Mouse (Mus musculus): ENCODE data around the gene 4930415O20Rik.

DNA sequence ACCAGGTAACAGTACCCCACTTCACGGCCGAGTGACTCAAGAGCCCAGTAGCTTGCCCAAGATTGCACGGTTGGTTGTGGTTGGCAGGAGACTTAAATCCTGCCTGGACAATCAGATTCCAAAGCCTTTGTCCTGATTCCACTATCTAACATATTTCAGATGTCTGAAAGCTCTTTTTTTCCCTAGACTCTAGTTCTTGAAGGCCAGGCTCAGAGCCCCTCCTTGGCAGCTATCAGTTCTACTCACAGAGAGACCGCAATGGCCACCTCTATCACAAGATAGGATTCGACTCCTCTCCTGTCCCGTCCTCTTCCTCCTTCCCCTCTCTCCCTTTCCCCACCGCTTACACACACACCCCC, 31.0 kb downstream of the 4930415O20Rik start:
- TF ChIP-seq CTCF (IDR thresholded peaks at IDR 0.05; ENCODE audit: low read depth, low read length): no peak
- no peak for TF ChIP-seq POLR2A (IDR thresholded peaks at IDR 0.05; ENCODE audit: borderline replicate concordance, low read depth, low read length)
